Mouse (Mus musculus) T-cell, adult 2 months (primary cell): ENCODE results near the gene Insl6.

Experiments
- DNase-seq: peaks from one replicate; pipeline ENCODE4 v3.0.0; 2022; ENCODE audit warnings: low spot score

Insl6 gene

GRCm38 (mm10) chr19:29287863-29288262 lies 37.3 kb downstream of the Insl6 start:
- DNase-seq, result no peak

GRCm38 (mm10) chr19:29285451-29285869 lies 39.7 kb downstream of the Insl6 start:
- DNase-seq, result no peak

GRCm38 (mm10) chr19:29278944-29279587 lies 46.1 kb downstream of the Insl6 start:
- no peak for DNase-seq

GRCm38 (mm10) chr19:29276414-29276813 lies 48.7 kb downstream of the Insl6 start:
- no peak for DNase-seq

- no peak for DNase-seq
Observed at GRCm38 (mm10) chr19:29272011-29272809, 52.9 kb downstream of the Insl6 start.
